Mouse (Mus musculus) CD4-positive, CD25-positive, alpha-beta regulatory T cell, adult 4 months (primary cell): Measurements from ENCODE around the gene Olfr648. TPM values are rescaled to one million over a fixed set of nuclear protein-coding genes. Genes with fewer than 3 reads are reported as not detected.

Experiments used
- polyA plus RNA-seq, 2 experiments: library from polyadenylated mRNA; unstranded; fragments of 100-300 nt; shearing (Covaris generic); gene quantifications; one replicate each; pipeline ENCODE4 v1.2.1; 2017

Olfr648 gene
- polyA plus RNA-seq, 2 experiments from 2014 or later: 0.20 to 0.23 TPM

Other genes starting within 250 kb of the Olfr648 start
- gene Olfr632, start 249.0 kb downstream of the Olfr648 start, polyA plus RNA-seq: not detected
- not detected for gene Olfr633, start 239.0 kb downstream of the Olfr648 start, polyA plus RNA-seq
- gene Olfr635, start 212.2 kb downstream of the Olfr648 start, polyA plus RNA-seq: under 1 TPM in 1 of 2 experiments, not detected in 1; 0.05 TPM
- gene Olfr638, start 184.6 kb downstream of the Olfr648 start, polyA plus RNA-seq: not detected
- under 1 TPM in 1 of 2 experiments, not detected in 1; 0.08 TPM for gene Olfr639, start 166.1 kb downstream of the Olfr648 start, polyA plus RNA-seq
- gene Olfr640, start 157.8 kb downstream of the Olfr648 start, polyA plus RNA-seq: not detected
- not detected for gene Olfr641, start 147.9 kb downstream of the Olfr648 start, polyA plus RNA-seq
- gene Olfr642, start 130.7 kb downstream of the Olfr648 start, polyA plus RNA-seq: not detected
- gene 4930516K23Rik, start 121.9 kb downstream of the Olfr648 start, polyA plus RNA-seq: not detected
- not detected for gene Olfr644, start 111.5 kb downstream of the Olfr648 start, polyA plus RNA-seq
- gene Olfr645, start 97.9 kb downstream of the Olfr648 start, polyA plus RNA-seq: not detected
- not detected for gene Olfr646, start 78.5 kb downstream of the Olfr648 start, polyA plus RNA-seq
- not detected for gene Ubqln5, start 53.6 kb downstream of the Olfr648 start, polyA plus RNA-seq
- not detected for gene Olfr643, start 46.0 kb downstream of the Olfr648 start, polyA plus RNA-seq
- gene Ubqln3, start 40.1 kb downstream of the Olfr648 start, polyA plus RNA-seq: not detected
- not detected for gene Ubqlnl, start 32.8 kb downstream of the Olfr648 start, polyA plus RNA-seq
- not detected for gene Olfm5, start 18.6 kb downstream of the Olfr648 start, polyA plus RNA-seq
- not detected for gene Olfr649, start 12.6 kb upstream of the Olfr648 start, polyA plus RNA-seq
- 1 to 10 TPM in 1 of 2 experiments, under 1 TPM in 1; 0.25 to 2.7 TPM for gene Trim6, start 35.4 kb upstream of the Olfr648 start, polyA plus RNA-seq
- 10 to 100 TPM; 71.3 to 83.9 TPM for gene Trim34a, start 61.1 kb upstream of the Olfr648 start, polyA plus RNA-seq
- gene Trim5, start 104.7 kb upstream of the Olfr648 start, polyA plus RNA-seq: 10 to 100 TPM; 36.0 to 41.6 TPM
- gene Trim12a, start 132.1 kb upstream of the Olfr648 start, polyA plus RNA-seq: 100 to 1,000 TPM; 162 to 190 TPM
- 1 to 10 TPM; 1.1 to 2.3 TPM for gene Trim34b, start 146.1 kb upstream of the Olfr648 start, polyA plus RNA-seq
- gene Trim12c, start 170.0 kb upstream of the Olfr648 start, polyA plus RNA-seq: 10 to 100 TPM; 20.6 to 26.7 TPM
- gene Trim30b, start 186.5 kb upstream of the Olfr648 start, polyA plus RNA-seq: 1 to 10 TPM; 1.1 to 1.5 TPM
- 1 to 10 TPM in 1 of 2 experiments, under 1 TPM in 1; 0.75 to 1.2 TPM for gene Trim30c, start 217.4 kb upstream of the Olfr648 start, polyA plus RNA-seq